Mouse (Mus musculus): ENCODE results near the gene Grin2b.

Gene Grin2b

GRCm38 (mm10) chr6:136100241-136100640 lies 73.1 kb downstream of the Grin2b start:
- DNase-seq (ENCODE audit: low spot score), result no peak

GRCm38 (mm10) chr6:136096269-136096668 lies 77.0 kb downstream of the Grin2b start:
- no peak for DNase-seq (ENCODE audit: low spot score)

GRCm38 (mm10) chr6:136079991-136080734 lies 93.1 kb downstream of the Grin2b start:
- no peak for DNase-seq (ENCODE audit: low spot score)

- DNase-seq (ENCODE audit: low spot score), result no peak
Measured at GRCm38 (mm10) chr6:136072326-136073054, 100.8 kb downstream of the Grin2b start.

GRCm38 (mm10) chr6:136070101-136070500 lies 103.2 kb downstream of the Grin2b start:
- DNase-seq (ENCODE audit: low spot score), result no peak

- DNase-seq (ENCODE audit: low spot score), result no peak
Measured at GRCm38 (mm10) chr6:136053346-136053745, 120.0 kb downstream of the Grin2b start.

- DNase-seq (ENCODE audit: low spot score), result no peak
Measured at GRCm38 (mm10) chr6:136050346-136050745, 123.0 kb downstream of the Grin2b start.

GRCm38 (mm10) chr6:136048084-136048483 lies 125.2 kb downstream of the Grin2b start:
- no peak for DNase-seq (ENCODE audit: low spot score)

GRCm38 (mm10) chr6:136046091-136046490 lies 127.2 kb downstream of the Grin2b start:
- DNase-seq (ENCODE audit: low spot score), result no peak

GRCm38 (mm10) chr6:136044461-136044860 lies 128.8 kb downstream of the Grin2b start:
- no peak for DNase-seq (ENCODE audit: low spot score)

GRCm38 (mm10) chr6:136042375-136042774 lies 130.9 kb downstream of the Grin2b start:
- DNase-seq (ENCODE audit: low spot score), result no peak

GRCm38 (mm10) chr6:136041821-136042220 lies 131.5 kb downstream of the Grin2b start:
- DNase-seq (ENCODE audit: low spot score), result no peak

- no peak for DNase-seq (ENCODE audit: low spot score)
Measured at GRCm38 (mm10) chr6:136040931-136041330, 132.4 kb downstream of the Grin2b start.

- no peak for DNase-seq (ENCODE audit: low spot score)
Measured at GRCm38 (mm10) chr6:136029235-136029939, 143.9 kb downstream of the Grin2b start.

GRCm38 (mm10) chr6:136026936-136027335 lies 146.4 kb downstream of the Grin2b start:
- no peak for DNase-seq (ENCODE audit: low spot score)

GRCm38 (mm10) chr6:136025801-136026200 lies 147.5 kb downstream of the Grin2b start:
- DNase-seq (ENCODE audit: low spot score), result no peak

GRCm38 (mm10) chr6:136020460-136020859 lies 152.9 kb downstream of the Grin2b start:
- DNase-seq (ENCODE audit: low spot score), result no peak

- DNase-seq (ENCODE audit: low spot score), result no peak
Measured at GRCm38 (mm10) chr6:136018962-136019361, 154.3 kb downstream of the Grin2b start.

- no peak for DNase-seq (ENCODE audit: low spot score)
Measured at GRCm38 (mm10) chr6:136013556-136014380, 159.5 kb downstream of the Grin2b start.

- no peak for DNase-seq (ENCODE audit: low spot score)
Measured at GRCm38 (mm10) chr6:136011533-136011932, 161.8 kb downstream of the Grin2b start.

- DNase-seq (ENCODE audit: low spot score), result no peak
Measured at GRCm38 (mm10) chr6:136011038-136011311, 162.3 kb downstream of the Grin2b start.
